Mouse (Mus musculus) limb, embryonic 15.5 days (tissue): ENCODE measurements around the gene Myo1d. TPM values are rescaled to one million over a fixed set of nuclear protein-coding genes. Genes with fewer than 3 reads are reported as not detected.

Experiments
- ATAC-seq: fragments of 200-750 bp; cut with Nextera tagmentation; 2 replicates; pipeline ENCODE4 v1.8.0; 2017; ENCODE audit warnings: low read depth, moderate TSS enrichment; ENCODE audit not compliant: insufficient number of reproducible peaks, low FRiP score, low TSS enrichment
- H3K27ac ChIP-seq: fragments of 300-500 bp; sonication (generic); 2 replicates; pipeline ENCODE4 v1.5.1; 2015; ENCODE audit warnings: moderate library complexity, mild to moderate bottlenecking, inconsistent platforms
- H3K27me3 ChIP-seq: fragments of 300-500 bp; sonication (generic); 2 replicates; pipeline ENCODE4 v1.6.1; 2015; ENCODE audit warnings: inconsistent platforms
- H3K36me3 ChIP-seq: fragments of 300-500 bp; sonication (generic); 2 replicates; pipeline ENCODE4 v1.6.1; 2015; ENCODE audit warnings: inconsistent platforms
- H3K4me1 ChIP-seq: fragments of 300-500 bp; sonication (generic); 2 replicates; pipeline ENCODE4 v1.6.1; 2015; ENCODE audit warnings: inconsistent platforms
- H3K4me2 ChIP-seq: fragments of 300-500 bp; sonication (generic); 2 replicates; pipeline ENCODE4 v1.6.1; 2015; ENCODE audit warnings: mild to moderate bottlenecking, inconsistent platforms
- H3K4me3 ChIP-seq: fragments of 300-500 bp; sonication (generic); 2 replicates; pipeline ENCODE4 v1.5.1; 2015; ENCODE audit warnings: mild to moderate bottlenecking, inconsistent platforms
- H3K9ac ChIP-seq: fragments of 300-500 bp; sonication (generic); 2 replicates; pipeline ENCODE4 v1.6.1; 2015; ENCODE audit warnings: inconsistent platforms
- H3K9me3 ChIP-seq: fragments of 300-500 bp; sonication (generic); 2 replicates; pipeline ENCODE4 v1.6.1; 2016; ENCODE audit warnings: inconsistent platforms
- WGBS: fragments of 180-500 bp; shearing (Covaris S2); methylation state at CpG from one replicate; pipeline ENCODE4 v1.1.7; 2015; 5-methylcytosine and 5-hydroxymethylcytosine counted together
- polyA plus RNA-seq: library from polyadenylated mRNA; unstranded; fragments of >200 nt; fragmentation: Nextera tagmentation; extraction: Ambion mirVana; gene quantifications from 2 replicates; pipeline ENCODE4 v1.2.1, GENCODE M21; 2015

The Myo1d gene
- polyA plus RNA-seq, 1 experiment from 2014 or later, result 10.3 TPM

DNA sequence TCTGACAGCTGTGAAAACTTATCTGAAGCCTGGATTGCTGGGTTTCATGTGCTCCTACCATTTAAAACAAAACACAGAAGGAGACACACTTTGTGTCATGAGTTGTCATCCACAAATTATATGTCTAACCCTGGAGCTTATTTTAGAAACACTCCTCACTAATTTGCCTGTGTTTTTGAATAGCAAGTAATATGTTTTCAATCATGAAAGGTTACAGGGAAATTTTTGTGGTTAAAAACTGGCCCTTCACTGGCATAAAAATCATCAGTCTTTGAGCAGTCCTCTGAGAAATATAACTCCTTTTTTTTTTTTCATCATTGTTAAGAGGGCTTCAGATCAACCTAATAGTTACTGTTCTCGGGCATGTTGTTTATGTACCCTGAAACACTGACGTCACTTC is 25.6 kb downstream of the Myo1d start:
- Histone ChIP-seq H3K4me2 (no peak overlapping the region), H3K36me3 (no peaks in the 10 kb centered on the region), H3K4me1 (no peaks in the 10 kb centered on the region), H3K4me3 (no peak overlapping the region), H3K9me3 (no peaks in the 10 kb centered on the region), H3K9ac (no peak overlapping the region), H3K27me3 (no peaks in the 10 kb centered on the region), H3K27ac (no peak overlapping the region)
- 53% methylated on average over 2 of the region's 2 CpGs for WGBS
- no peak for ATAC-seq

DNA sequence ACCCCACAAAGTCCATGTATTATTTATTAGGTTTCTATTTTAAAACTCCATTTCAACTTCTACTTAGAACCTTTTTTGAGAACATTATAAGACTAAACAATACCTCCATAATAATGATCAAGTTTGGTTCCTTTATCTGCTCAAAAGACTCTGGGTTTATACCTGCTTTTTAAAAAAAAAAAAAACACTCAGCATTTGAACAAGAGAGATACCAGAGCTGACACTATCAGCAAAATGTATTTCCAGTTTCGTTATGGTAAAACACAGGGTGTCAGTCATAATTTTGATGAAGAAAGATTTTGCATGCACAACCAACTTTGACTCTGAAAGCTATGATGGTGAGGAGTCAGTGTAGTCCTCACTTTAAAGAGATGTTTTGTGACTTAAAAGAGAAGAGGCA is 28.7 kb downstream of the Myo1d start:
- Histone ChIP-seq H3K4me1 (no peaks in the 10 kb centered on the region), H3K4me3 (no peak overlapping the region), H3K27ac (no peak overlapping the region), H3K9me3 (no peaks in the 10 kb centered on the region), H3K27me3 (no peaks in the 10 kb centered on the region), H3K36me3 (no peaks in the 10 kb centered on the region), H3K4me2 (no peak overlapping the region), H3K9ac (no peak overlapping the region)
- no peak for ATAC-seq
- 95% methylated on average over 1 of the region's 1 CpGs for WGBS

DNA sequence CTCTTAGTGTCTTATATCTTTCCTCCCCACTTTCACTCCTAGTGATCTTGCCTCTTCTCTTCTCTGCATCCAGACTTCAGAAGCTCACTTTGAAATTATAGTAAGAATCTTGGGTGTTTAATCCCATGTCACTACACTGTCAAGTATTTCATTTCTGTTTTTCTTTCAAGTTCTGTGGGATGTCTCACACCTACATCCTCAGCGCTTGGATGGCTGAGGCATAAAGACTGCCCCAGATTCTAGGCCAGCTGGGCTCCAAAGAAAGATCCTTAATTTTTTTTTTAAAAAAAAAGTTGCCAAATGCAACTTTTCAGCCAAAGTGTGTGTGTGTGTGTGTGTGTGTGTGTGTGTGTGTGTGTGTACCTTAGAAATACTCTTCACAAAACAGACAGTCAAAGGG is 30.6 kb downstream of the Myo1d start:
- no peaks in the 10 kb centered on the region for H3K27me3 ChIP-seq
- ATAC-seq, result no peak
- WGBS, result 96% methylated on average over 1 of the region's 1 CpGs
- no peaks in the 10 kb centered on the region for H3K9me3 ChIP-seq
- H3K4me1 ChIP-seq, result no peaks in the 10 kb centered on the region
- H3K4me2 ChIP-seq, result no peak overlapping the region
- H3K27ac ChIP-seq, result no peak overlapping the region
- no peak overlapping the region for H3K4me3 ChIP-seq
- H3K9ac ChIP-seq, result no peak overlapping the region
- no peaks in the 10 kb centered on the region for H3K36me3 ChIP-seq

DNA sequence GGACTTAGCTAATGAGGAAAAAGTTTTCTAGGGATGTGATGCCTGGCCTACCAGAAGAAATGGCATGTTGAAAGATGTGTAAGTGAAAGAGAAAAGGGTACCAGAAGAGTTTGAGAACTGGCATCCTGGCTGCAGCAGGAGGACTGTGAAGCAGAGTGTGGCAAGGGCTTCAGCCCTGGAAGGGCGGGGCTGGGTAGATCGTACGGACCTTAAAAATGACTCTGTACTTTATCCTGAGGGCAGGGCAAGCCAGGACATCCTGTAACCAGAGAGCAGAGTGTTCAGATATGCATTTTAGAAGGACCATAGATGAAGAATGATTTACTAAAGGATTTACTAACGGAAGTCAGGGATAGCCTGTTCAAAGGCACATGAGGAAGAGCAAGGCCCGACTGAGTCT is 34.4 kb downstream of the Myo1d start:
- H3K9me3 ChIP-seq, result no peaks in the 10 kb centered on the region
- no peak overlapping the region for H3K4me3 ChIP-seq
- H3K4me1 ChIP-seq, result no peaks in the 10 kb centered on the region
- no peaks in the 10 kb centered on the region for H3K36me3 ChIP-seq
- 75% methylated on average over 5 of the region's 5 CpGs for WGBS
- peaks cover 10% of the 10 kb centered on the region; the same call in 1 of the 2 replicates for H3K27me3 ChIP-seq
- no peak overlapping the region for H3K4me2 ChIP-seq
- H3K9ac ChIP-seq, result no peak overlapping the region
- H3K27ac ChIP-seq, result no peak overlapping the region
- ATAC-seq, result no peak

DNA sequence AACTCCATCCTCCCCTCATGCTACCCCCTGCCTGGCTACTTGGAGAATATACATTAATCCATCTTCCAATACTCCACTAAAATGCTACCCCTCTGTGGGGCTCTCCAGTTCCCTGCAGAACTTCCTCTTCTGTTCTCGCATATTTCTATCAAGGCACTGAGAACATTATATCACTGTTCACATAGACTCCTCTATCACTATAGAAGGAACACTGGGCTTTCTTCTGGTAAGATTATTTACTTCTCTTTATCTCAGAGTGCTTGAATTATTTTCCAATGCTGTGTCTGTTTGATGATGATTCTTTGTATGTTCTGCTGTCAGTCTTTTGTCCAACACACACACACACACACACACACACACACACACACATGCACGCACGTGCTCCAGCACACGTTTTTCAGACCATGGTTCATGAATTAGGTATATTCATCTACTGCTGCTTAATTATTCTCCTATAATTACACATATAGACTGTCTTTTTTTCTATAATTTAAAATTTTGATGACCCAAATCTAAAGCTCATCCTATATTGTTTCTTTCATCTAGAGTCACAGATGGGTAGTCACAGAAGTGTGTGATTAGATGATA is 35.9 kb downstream of the Myo1d start:
- Histone ChIP-seq H3K27me3 (peaks cover 12% of the 10 kb centered on the region; the same call in 1 of the 2 replicates), H3K4me2 (no peak overlapping the region), H3K9me3 (no peaks in the 10 kb centered on the region), H3K4me1 (no peaks in the 10 kb centered on the region), H3K27ac (no peak overlapping the region), H3K4me3 (no peak overlapping the region), H3K36me3 (no peaks in the 10 kb centered on the region), H3K9ac (no peak overlapping the region)
- WGBS, result 85% methylated on average over 4 of the region's 4 CpGs
- ATAC-seq, result no peak

DNA sequence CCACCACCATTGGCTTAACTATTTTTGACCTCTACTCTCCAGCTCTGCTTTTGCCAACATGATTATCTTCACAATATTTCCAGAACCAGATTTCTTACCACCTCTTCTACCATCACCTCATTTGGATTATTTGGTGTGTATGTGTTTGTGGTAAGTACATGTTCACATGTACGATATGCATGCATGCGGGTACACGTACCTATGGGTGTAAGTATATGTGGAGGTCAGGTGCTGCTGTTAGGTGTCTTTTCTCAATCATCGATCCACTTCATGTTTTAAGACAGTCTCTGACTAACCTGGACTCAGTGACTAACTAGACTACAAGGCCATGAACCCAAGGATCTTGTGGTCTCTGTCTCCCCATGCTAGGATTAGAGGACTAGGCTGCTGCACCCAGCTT is 37.4 kb downstream of the Myo1d start:
- Histone ChIP-seq H3K9me3 (no peaks in the 10 kb centered on the region), H3K36me3 (no peaks in the 10 kb centered on the region), H3K4me2 (no peak overlapping the region), H3K27me3 (peaks cover 12% of the 10 kb centered on the region; the same call in 1 of the 2 replicates), H3K9ac (no peak overlapping the region), H3K4me3 (no peak overlapping the region), H3K27ac (no peak overlapping the region), H3K4me1 (no peaks in the 10 kb centered on the region)
- WGBS, result 97% methylated on average over 4 of the region's 4 CpGs
- ATAC-seq, result no peak

DNA sequence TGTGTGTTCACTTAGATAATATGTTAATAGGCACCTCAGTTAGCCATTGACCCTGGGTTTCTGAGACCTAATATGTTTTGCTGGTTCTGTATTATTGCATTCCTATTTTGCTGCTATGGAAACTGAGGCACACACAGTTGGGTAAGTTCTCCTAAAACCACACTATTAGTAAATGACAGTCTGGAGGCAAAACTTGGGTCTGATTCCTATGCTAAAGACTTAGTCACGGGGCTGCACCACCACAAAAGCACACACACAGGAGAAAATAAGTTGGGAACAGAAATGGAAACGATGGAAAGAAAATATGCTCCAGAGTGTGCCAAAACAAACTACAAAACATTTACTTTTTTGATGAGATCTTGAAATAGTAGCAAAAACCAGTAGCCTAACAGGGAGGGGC is 45.1 kb downstream of the Myo1d start:
- H3K9ac ChIP-seq, result no peak overlapping the region
- H3K27ac ChIP-seq, result no peak overlapping the region
- H3K27me3 ChIP-seq, result 0 out of 2 replicates have a peak, but pooled peaks cover 2% of the 10 kb centered on the region
- H3K4me2 ChIP-seq, result no peak overlapping the region
- H3K9me3 ChIP-seq, result no peaks in the 10 kb centered on the region
- no peaks in the 10 kb centered on the region for H3K36me3 ChIP-seq
- 71% methylated on average over 2 of the region's 2 CpGs for WGBS
- H3K4me1 ChIP-seq, result no peaks in the 10 kb centered on the region
- ATAC-seq, result no peak
- H3K4me3 ChIP-seq, result no peak overlapping the region

DNA sequence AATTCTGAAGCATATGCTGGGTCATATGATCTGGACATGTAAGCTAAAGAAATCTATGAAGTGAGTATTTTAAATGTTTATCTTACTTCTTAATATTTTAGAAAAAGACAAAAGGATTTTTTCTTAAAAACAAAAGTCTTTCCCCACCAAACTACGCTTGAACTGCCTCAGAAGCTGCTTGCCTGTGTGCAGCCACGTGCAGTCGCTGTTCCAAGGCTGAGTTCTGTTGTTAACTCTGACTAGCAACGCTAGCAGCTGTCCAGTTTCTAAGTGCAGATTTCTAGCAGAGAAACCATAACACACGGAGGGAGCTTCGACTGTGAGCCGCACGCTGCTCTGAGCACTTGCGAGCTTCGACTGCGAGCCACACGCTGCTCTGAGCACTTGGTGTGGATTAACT is 55.1 kb downstream of the Myo1d start:
- WGBS, result 65% methylated on average over 12 of the region's 12 CpGs
- H3K9ac ChIP-seq, result no peak overlapping the region
- H3K36me3 ChIP-seq, result no peaks in the 10 kb centered on the region
- no peak for ATAC-seq
- H3K27me3 ChIP-seq, result no peaks in the 10 kb centered on the region
- H3K4me3 ChIP-seq, result no peak overlapping the region
- no peak overlapping the region for H3K4me2 ChIP-seq
- no peak overlapping the region for H3K27ac ChIP-seq
- H3K4me1 ChIP-seq, result no peaks in the 10 kb centered on the region
- no peaks in the 10 kb centered on the region for H3K9me3 ChIP-seq

- Histone ChIP-seq H3K4me3 (no peak overlapping the region), H3K4me2 (no peak overlapping the region), H3K4me1 (no peaks in the 10 kb centered on the region), H3K9ac (no peak overlapping the region), H3K36me3 (no peaks in the 10 kb centered on the region), H3K9me3 (no peaks in the 10 kb centered on the region), H3K27ac (no peak overlapping the region), H3K27me3 (no peaks in the 10 kb centered on the region)
- WGBS, result 83% methylated on average over 9 of the region's 9 CpGs
- no peak for ATAC-seq
Observed at GRCm38 (mm10) chr11:80723406-80724047, 56.3 kb downstream of the Myo1d start.

DNA sequence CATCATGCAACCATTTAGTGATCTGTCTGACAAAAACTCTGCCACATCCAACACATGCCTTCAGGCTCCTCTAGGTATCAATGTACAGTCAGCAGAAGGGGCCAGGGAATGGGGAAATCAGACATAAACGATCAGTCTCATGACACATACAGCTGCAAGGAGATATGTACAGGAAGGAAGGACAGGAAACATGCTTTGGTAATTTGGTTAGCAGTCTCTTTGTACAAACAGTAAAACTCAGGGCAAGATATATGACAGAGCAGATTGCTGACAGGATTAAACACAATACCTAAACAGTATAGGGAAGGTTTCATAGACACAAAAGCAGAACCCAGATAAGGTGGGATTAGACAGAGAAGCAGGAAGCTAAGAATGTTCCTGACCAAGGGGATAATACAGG is 60.8 kb downstream of the Myo1d start:
- 23% methylated on average over 1 of the region's 1 CpGs for WGBS
- Histone ChIP-seq H3K36me3 (no peaks in the 10 kb centered on the region), H3K4me3 (no peak overlapping the region), H3K27me3 (no peaks in the 10 kb centered on the region), H3K9ac (no peak overlapping the region), H3K4me2 (no peak overlapping the region), H3K27ac (no peak overlapping the region), H3K4me1 (no peaks in the 10 kb centered on the region), H3K9me3 (no peaks in the 10 kb centered on the region)
- ATAC-seq, result no peak

GRCm38 (mm10) chr11:80718036-80718435 is 61.8 kb downstream of the Myo1d start:
- Histone ChIP-seq H3K4me1 (no peaks in the 10 kb centered on the region), H3K36me3 (no peaks in the 10 kb centered on the region), H3K4me3 (no peak overlapping the region), H3K27me3 (no peaks in the 10 kb centered on the region), H3K9me3 (no peaks in the 10 kb centered on the region), H3K27ac (no peak overlapping the region), H3K4me2 (no peak overlapping the region), H3K9ac (no peak overlapping the region)
- no peak for ATAC-seq

GRCm38 (mm10) chr11:80715115-80715514 is 64.7 kb downstream of the Myo1d start:
- Histone ChIP-seq H3K4me1 (no peaks in the 10 kb centered on the region), H3K4me3 (no peak overlapping the region), H3K27ac (no peak overlapping the region), H3K27me3 (no peaks in the 10 kb centered on the region), H3K36me3 (no peaks in the 10 kb centered on the region), H3K9me3 (no peaks in the 10 kb centered on the region), H3K9ac (no peak overlapping the region), H3K4me2 (no peak overlapping the region)
- WGBS, result 76% methylated on average over 2 of the region's 2 CpGs
- no peak for ATAC-seq

- H3K36me3 ChIP-seq, result no peaks in the 10 kb centered on the region
- H3K4me2 ChIP-seq, result no peak overlapping the region
- H3K27ac ChIP-seq, result no peak overlapping the region
- 57% methylated on average over 1 of the region's 1 CpGs for WGBS
- H3K9me3 ChIP-seq, result no peaks in the 10 kb centered on the region
- no peak overlapping the region for H3K9ac ChIP-seq
- H3K4me1 ChIP-seq, result no peaks in the 10 kb centered on the region
- ATAC-seq, result no peak
- H3K27me3 ChIP-seq, result no peaks in the 10 kb centered on the region
- H3K4me3 ChIP-seq, result no peak overlapping the region
Observed at GRCm38 (mm10) chr11:80713705-80714104, 66.1 kb downstream of the Myo1d start.
